In the genomic region with DNA sequence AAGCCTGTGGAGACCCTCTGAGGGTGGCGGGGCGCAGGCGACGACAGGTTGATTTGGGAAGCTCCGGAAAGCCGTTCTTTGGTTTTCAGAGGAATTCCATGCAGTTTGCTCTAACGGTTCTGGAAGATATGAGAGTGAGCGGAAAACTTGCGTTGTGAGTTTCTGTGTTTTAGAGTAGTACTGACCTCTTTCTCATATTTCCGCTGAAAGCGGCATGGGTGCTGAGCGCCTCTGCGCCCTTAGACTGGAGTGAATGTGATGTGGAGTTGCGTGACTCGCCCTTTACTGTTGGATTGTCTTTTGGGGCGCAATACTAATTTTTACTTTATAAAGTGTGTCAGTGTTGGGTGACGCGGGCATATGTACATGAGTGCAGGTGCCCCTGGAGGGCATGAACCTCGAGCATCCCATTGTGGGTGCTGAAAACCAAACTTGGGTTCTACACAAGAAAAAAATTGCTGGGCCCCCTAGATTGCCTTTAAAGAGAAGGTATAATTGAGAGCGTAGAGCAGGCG, we compare ENCODE assay signal across 8 mouse cellular contexts. TPM values are rescaled to one million over a fixed set of nuclear protein-coding genes. Genes with fewer than 3 reads are reported as not detected.
A peak's percentile ranks its signal among the peaks of the same experiment; 100 is the strongest.
DNase-seq lines count a peak whose midpoint lies in the region; ATAC-seq and TF ChIP-seq lines count a peak whose summit lies in the region.

No protein-coding gene starts in this region.

- no peak overlapping the region for H3K27ac ChIP-seq in neural tube, embryonic 11.5 days (ENCODE audit: low read depth, low read length)
- H3K27ac ChIP-seq in intestine, embryonic 16.5 days (ENCODE audit: low read length): 0 out of 2 replicates have a peak overlapping the region, but pooled peaks have one; percentile 96

- no peak for ATAC-seq in CD4-positive, CD25-positive, alpha-beta regulatory T cell, adult 4 months
- no peak for ATAC-seq in neural tube, embryonic 11.5 days (ENCODE audit: insufficient read depth, low FRiP score, low TSS enrichment)
- no peak for ATAC-seq in intestine, embryonic 16.5 days

- no peaks in the 10 kb centered on the region for H3K9me3 ChIP-seq in neural tube, embryonic 11.5 days (ENCODE audit: control insufficient read depth, low read length)
- H3K9me3 ChIP-seq in intestine, embryonic 16.5 days (ENCODE audit: control insufficient read depth, low read length): 0 out of 2 replicates have a peak, but pooled peaks cover 2% of the 10 kb centered on the region

- 8% methylated on average over 21 of the region's 21 CpGs for WGBS in neural tube, embryonic 11.5 days
- 5% methylated on average over 21 of the region's 21 CpGs for WGBS in intestine, embryonic 16.5 days

- TF ChIP-seq POLR2A in myocyte (IDR thresholded peaks at IDR 0.05; ENCODE audit: insufficient read length, low read depth): no peak

- peak overlapping the region; percentile 98 for H3K4me3 ChIP-seq in neural tube, embryonic 11.5 days (ENCODE audit: low read depth, low read length)
- peak overlapping the region; percentile 98 for H3K4me3 ChIP-seq in intestine, embryonic 16.5 days (ENCODE audit: low read length)
- peak overlapping the region; percentile 99 for H3K4me3 ChIP-seq in myocyte

- H3K4me2 ChIP-seq in neural tube, embryonic 11.5 days (ENCODE audit: low read depth): peak overlapping the region; percentile 79
- peak overlapping the region; percentile 79 for H3K4me2 ChIP-seq in intestine, embryonic 16.5 days (ENCODE audit: low read depth, low read length)
- H3K4me2 ChIP-seq in myocyte (ENCODE audit: low read depth): peak overlapping the region; percentile 84

- peak; percentile 59 for DNase-seq in CD4-positive, CD25-positive, alpha-beta regulatory T cell, adult 2 months (ENCODE audit: low read depth, low spot score)
- DNase-seq in neural tube, embryonic 11.5 days (ENCODE audit: low spot score): no peak
- DNase-seq in neural tube, embryonic 10.5 days (ENCODE audit: extremely low spot score, low spot score): no peak
- no peak for DNase-seq in left cerebral cortex, postnatal 14 days (ENCODE audit: low spot score in 2 of 2)
- no peak for DNase-seq in right cerebral cortex, postnatal 10 days (ENCODE audit: low spot score in 2 of 2)

- H3K79me2 ChIP-seq in myocyte (ENCODE audit: control insufficient read depth, insufficient read depth): peaks cover 78% of the 10 kb centered on the region

- peaks cover 8% of the 10 kb centered on the region for H3K4me1 ChIP-seq in neural tube, embryonic 11.5 days (ENCODE audit: control insufficient read depth, insufficient read depth, low read length)
- 0 out of 2 replicates have a peak, but pooled peaks cover 8% of the 10 kb centered on the region for H3K4me1 ChIP-seq in intestine, embryonic 16.5 days (ENCODE audit: control insufficient read depth, insufficient read depth, low read length)

- peak overlapping the region; percentile 83 for H3ac ChIP-seq in myocyte (ENCODE audit: control insufficient read depth, insufficient read length)

- H3K27me3 ChIP-seq in neural tube, embryonic 11.5 days (ENCODE audit: control insufficient read depth, insufficient read depth, low read length): no peaks in the 10 kb centered on the region
- no peaks in the 10 kb centered on the region for H3K27me3 ChIP-seq in intestine, embryonic 16.5 days (replicated peaks; ENCODE audit: control insufficient read depth, insufficient read depth, low read length)
- H3K27me3 ChIP-seq in myocyte (ENCODE audit: control insufficient read depth, insufficient read depth, insufficient read length): no peaks in the 10 kb centered on the region

- H3K9ac ChIP-seq in neural tube, embryonic 11.5 days (ENCODE audit: low read length): peak overlapping the region; percentile 86
- peak overlapping the region; percentile 95 for H3K9ac ChIP-seq in intestine, embryonic 16.5 days (ENCODE audit: low read depth, low read length)

- intact Hi-C loops in left cerebral cortex, postnatal 14 days (cut with DNase I): loop anchor here (5.0 kb wide), 1 partner anchor 36 kb away; a partner anchor contains a TSS

- H3K36me3 ChIP-seq in neural tube, embryonic 11.5 days (ENCODE audit: control insufficient read depth, insufficient read depth, low read length): no peaks in the 10 kb centered on the region
- H3K36me3 ChIP-seq in intestine, embryonic 16.5 days (ENCODE audit: control insufficient read depth, insufficient read depth, low read length): no peaks in the 10 kb centered on the region
- H3K36me3 ChIP-seq in myocyte (ENCODE audit: control insufficient read depth, insufficient read depth): peaks cover 6% of the 10 kb centered on the region

TF ChIP-seq in myocyte, 11 proteins besides CTCF, POLR2A, EP300 and RAD21:
- TF ChIP-seq USF1 (IDR thresholded peaks at IDR 0.05; ENCODE audit: low read depth): no peak
- no peak for TF ChIP-seq MYOD1 (IDR thresholded peaks at IDR 0.05; ENCODE audit: control insufficient read depth in 1 of 3, insufficient read length in 2 of 3, low read depth in 2 of 3)
- no peak for TF ChIP-seq POLR2AphosphoS2 (IDR thresholded peaks at IDR 0.05; ENCODE audit: insufficient read length, low read depth)
- TF ChIP-seq MYOG (IDR thresholded peaks at IDR 0.05; ENCODE audit: control insufficient read depth in 1 of 3, insufficient read depth in 1 of 3, insufficient read length in 2 of 3, low read depth in 2 of 3): no peak
- TF ChIP-seq CEBPB (IDR thresholded peaks at IDR 0.05; ENCODE audit: insufficient read depth, poor library complexity, severe bottlenecking): no peak
TF ChIP-seq in myocyte: peak in this region for 0.

RNA-seq across cellular contexts. Expression of a gene that starts 1.8 kb away (rescaled TPM):
- polyA plus RNA-seq in CD4-positive, CD25-positive, alpha-beta regulatory T cell, adult 4 months (2017; shearing (Covaris generic)): 100 to 1,000 TPM; 450 to 528 TPM
- polyA plus RNA-seq in neural tube, embryonic 11.5 days (2014; fragmentation: Nextera tagmentation; extraction: Ambion mirVana): 161 and 168 TPM in 2 replicates
- 104 and 121 TPM in 2 replicates for polyA plus RNA-seq in intestine, embryonic 16.5 days (2015; fragmentation: Nextera tagmentation; extraction: Ambion mirVana)
- polyA plus RNA-seq in myocyte (2012; fragmentation: generic; extraction: Trizol): 14.2 TPM
- 1 to 10 TPM; 6.4 to 8.2 TPM for total RNA-seq in left cerebral cortex, postnatal 14 days (2021)

RNA-seq across cellular contexts. Expression of a gene that starts 1.9 kb away (rescaled TPM):
- polyA plus RNA-seq in CD4-positive, CD25-positive, alpha-beta regulatory T cell, adult 4 months (2017; shearing (Covaris generic)): 100 to 1,000 TPM; 165 to 175 TPM
- polyA plus RNA-seq in neural tube, embryonic 11.5 days (2014; fragmentation: Nextera tagmentation; extraction: Ambion mirVana): 18.5 and 18.8 TPM in 2 replicates
- 7.4 and 8.6 TPM in 2 replicates for polyA plus RNA-seq in intestine, embryonic 16.5 days (2015; fragmentation: Nextera tagmentation; extraction: Ambion mirVana)
- 3.5 TPM for polyA plus RNA-seq in myocyte (2012; fragmentation: generic; extraction: Trizol)
- 10 to 100 TPM; 17.6 to 17.7 TPM for total RNA-seq in left cerebral cortex, postnatal 14 days (2021)

RNA-seq across cellular contexts. Expression of a gene that starts 38.3 kb away (rescaled TPM):
- polyA plus RNA-seq in CD4-positive, CD25-positive, alpha-beta regulatory T cell, adult 4 months (2017; shearing (Covaris generic)): 10 to 100 TPM; 32.7 to 40.1 TPM
- polyA plus RNA-seq in neural tube, embryonic 11.5 days (2014; fragmentation: Nextera tagmentation; extraction: Ambion mirVana): 168 and 170 TPM in 2 replicates
- polyA plus RNA-seq in intestine, embryonic 16.5 days (2015; fragmentation: Nextera tagmentation; extraction: Ambion mirVana): 55.0 and 56.6 TPM in 2 replicates
- 8.2 TPM for polyA plus RNA-seq in myocyte (2012; fragmentation: generic; extraction: Trizol)
- 1 to 10 TPM; 3.6 to 6.3 TPM for total RNA-seq in left cerebral cortex, postnatal 14 days (2021)
